Mouse (Mus musculus) common myeloid progenitor, adult 5-6 weeks (primary cell): ENCODE results near the gene Mical2. TPM values are rescaled to one million over a fixed set of nuclear protein-coding genes. Genes with fewer than 3 reads are reported as not detected.

Experiments
- total RNA-seq: library from RNA; stranded (forward); fragments of 200-1000, 187-1606 nt; gene quantifications from 2 replicates; pipeline ENCODE4 v1.2.3, GENCODE M21; 2017

Mical2 gene
- total RNA-seq, 1 experiment from 2014 or later = 1.6 TPM

Other genes with a start within 250 kb of the Mical2 start
- gene Usp47, start 202.4 kb upstream of the Mical2 start, total RNA-seq = 115 and 125 TPM in 2 replicates
- gene Dkk3, start 66.8 kb upstream of the Mical2 start, total RNA-seq = 0.27 TPM in 1 of 2 replicates, not detected in the other
- gene Parva, start 201.6 kb downstream of the Mical2 start, total RNA-seq = not detected in 2 replicates